Mouse (Mus musculus) cortical plate, adult 2 months (tissue): ENCODE data around the gene Lins1. TPM values are rescaled to one million over a fixed set of nuclear protein-coding genes. Genes with fewer than 3 reads are reported as not detected.
A peak's percentile ranks its signal among the peaks of the same experiment; 100 is the strongest.

Source experiments
- H3K27ac ChIP-seq: fragments of 200-500 bp; 2 replicates; pipeline ENCODE4 v1.5.1; 2012; ENCODE audit warnings: low read length, control low read depth, inconsistent platforms; ENCODE audit not compliant: insufficient read depth
- H3K4me1 ChIP-seq: fragments of 200-500 bp; 2 replicates; pipeline ENCODE4 v1.6.1; 2011; ENCODE audit warnings: low read length; ENCODE audit not compliant: control insufficient read depth, insufficient read depth
- H3K4me3 ChIP-seq: fragments of 200-500 bp; 2 replicates; pipeline ENCODE4 v1.5.1; 2011; ENCODE audit warnings: mild to moderate bottlenecking, low read length, control low read depth; ENCODE audit not compliant: insufficient read depth
- CTCF ChIP-seq: fragments of 200-500 bp; IDR thresholded peaks from 2 replicates; pipeline ENCODE4 v1.5.1; 2011; ENCODE audit warnings: mild to moderate bottlenecking, control low read depth, low read length; ENCODE audit not compliant: insufficient read depth; ENCODE audit errors: extremely low read depth
- POLR2A ChIP-seq: fragments of 200-500 bp; IDR thresholded peaks from 2 replicates; pipeline ENCODE4 v1.6.1; 2011; ENCODE audit warnings: mild to moderate bottlenecking, low read length, control low read depth; ENCODE audit not compliant: insufficient read depth; ENCODE audit errors: extremely low read depth
- polyA plus RNA-seq: library from polyadenylated mRNA; depleted of rRNA; stranded (reverse); fragments of >200 nt; gene quantifications from 2 replicates; pipeline ENCODE4 v1.2.3, GENCODE M21; 2012; rRNA removed

The Lins1 gene
- 10.0 and 10.3 TPM in 2 replicates for polyA plus RNA-seq

DNA sequence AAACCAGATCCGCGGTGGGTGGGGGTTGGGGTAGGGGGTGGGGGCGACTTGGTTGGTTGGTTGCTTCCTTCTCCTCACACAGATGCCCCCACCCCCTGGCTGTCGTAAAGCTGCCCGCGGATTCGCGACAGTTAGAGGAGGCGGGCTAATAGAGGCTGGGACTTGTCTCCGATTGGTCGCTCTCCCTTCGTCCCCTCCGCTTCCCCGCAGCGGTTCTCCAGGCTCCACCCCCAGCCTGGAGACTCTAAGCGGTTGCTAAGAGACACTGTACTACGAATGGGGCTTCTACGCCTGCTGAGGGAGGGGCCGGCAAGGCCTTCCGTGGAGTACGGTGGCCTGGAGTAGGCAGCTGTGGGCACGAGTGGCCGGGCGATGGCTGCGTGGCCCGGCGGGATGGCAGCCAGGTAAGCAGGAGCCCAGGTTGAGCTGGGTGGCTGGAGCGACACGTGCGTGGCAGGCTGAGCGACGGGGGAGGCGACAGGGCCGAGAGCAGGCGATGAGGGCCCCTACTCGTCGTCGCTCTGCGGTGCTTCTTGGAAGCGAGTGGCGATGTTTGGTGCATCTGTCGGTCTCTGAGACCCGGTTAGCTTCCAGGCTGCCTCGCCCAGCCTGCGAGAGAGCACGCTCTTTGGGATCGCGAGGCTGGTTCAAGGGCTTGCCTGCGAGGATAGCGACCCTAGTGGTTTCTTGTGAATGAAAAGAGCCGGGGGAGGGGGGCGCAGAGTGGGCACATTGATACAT, at the start of gene Lins1:
Gene Lins1 (plus strand): TSS at position 270 of the 741 bp plus-strand sequence.
- Histone ChIP-seq H3K4me3 (peak within 1 kb of the TSS; percentile 82), H3K27ac (peak within 1 kb of the TSS; percentile 79), H3K4me1 (peaks cover 3% of the 10 kb centered on the region; the same call in 1 of the 2 replicates)
- TF ChIP-seq CTCF, result no peak
- peak; percentile 66 for TF ChIP-seq POLR2A

DNA sequence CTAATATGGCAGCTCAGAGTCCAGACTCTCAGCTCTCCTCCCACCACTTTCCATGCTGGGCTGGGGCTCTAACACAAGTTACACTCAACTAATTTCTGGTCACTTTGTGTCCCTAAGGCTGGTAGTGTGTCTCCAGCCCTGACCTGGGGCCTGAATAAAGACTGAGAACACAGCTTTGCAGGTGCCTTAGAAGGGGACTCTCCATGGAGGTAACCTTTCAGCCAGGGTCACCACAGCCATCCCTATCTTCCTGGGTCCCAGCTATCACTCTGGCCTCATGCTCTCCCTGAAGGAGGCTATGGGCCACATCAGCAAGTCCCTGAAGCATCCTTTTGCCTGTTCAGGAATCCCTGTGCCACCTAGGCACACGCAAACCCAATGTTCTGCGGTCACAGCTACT, 44.0 kb upstream of the Lins1 start:
- Histone ChIP-seq H3K4me1 (no peaks in the 10 kb centered on the region), H3K4me3 (no peak overlapping the region), H3K27ac (no peak overlapping the region)
- TF ChIP-seq CTCF (no peak), POLR2A (no peak)

DNA sequence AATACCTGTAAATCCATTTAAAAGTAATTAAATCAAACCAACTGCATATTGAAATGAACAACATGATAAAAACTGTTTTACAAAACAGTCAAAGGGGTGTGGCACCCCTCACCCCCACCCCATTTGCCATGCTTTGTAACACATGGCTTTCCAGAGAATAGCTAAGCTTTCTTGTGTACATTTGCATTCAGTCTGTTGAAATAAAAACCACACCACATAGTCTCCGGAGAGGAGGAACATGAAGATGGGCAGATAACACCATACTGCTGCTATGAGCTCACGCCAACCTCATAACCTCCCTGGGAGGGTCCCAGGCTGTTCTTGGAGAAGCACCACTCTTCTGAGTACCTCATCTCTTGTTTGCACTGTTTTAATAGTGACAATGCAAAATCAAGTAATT, 40.5 kb upstream of the Lins1 start:
- Histone ChIP-seq H3K27ac (no peak overlapping the region), H3K4me3 (no peak overlapping the region), H3K4me1 (no peaks in the 10 kb centered on the region)
- TF ChIP-seq POLR2A, result no peak
- TF ChIP-seq CTCF, result no peak

DNA sequence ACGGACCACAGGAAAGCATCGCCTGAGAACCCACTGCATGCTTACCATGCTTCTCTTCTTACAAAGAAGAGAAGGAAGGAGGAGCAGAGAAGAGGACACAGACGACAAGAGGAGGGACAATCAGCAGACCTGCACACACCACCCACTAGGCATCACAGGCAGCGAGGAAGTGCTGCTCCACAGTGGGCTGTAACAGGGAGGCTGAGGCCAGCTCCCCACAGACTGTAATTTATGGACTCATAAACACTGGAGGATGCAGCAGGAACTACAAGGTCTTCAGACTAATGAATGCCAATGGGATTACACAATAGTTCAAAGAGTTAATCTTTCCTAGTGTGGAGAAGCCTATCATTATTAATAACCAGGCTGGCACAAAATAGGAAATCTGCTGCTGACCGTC, 38.8 kb upstream of the Lins1 start:
- no peak overlapping the region for H3K4me3 ChIP-seq
- no peak for TF ChIP-seq CTCF
- H3K27ac ChIP-seq, result no peak overlapping the region
- H3K4me1 ChIP-seq, result no peaks in the 10 kb centered on the region

DNA sequence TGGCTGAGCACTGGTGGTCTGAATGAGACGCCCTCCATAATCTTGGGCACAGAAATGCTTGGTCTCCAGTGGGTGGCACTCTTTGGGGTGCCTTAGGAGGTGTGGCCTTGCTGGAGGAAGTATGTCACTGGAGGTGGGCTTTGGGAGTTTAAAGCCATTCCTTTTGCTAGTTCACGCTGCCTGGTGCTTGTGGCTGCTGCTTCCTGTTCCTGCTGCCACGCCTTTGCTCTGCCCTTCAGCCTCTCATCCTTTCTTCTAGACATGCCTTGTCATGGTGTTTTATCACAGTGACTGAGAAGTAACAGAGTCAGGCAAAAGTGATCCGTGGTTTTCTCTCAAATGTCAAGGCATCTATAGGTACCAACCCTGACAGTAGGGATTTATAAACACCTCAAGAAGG, 37.5 kb upstream of the Lins1 start:
- Histone ChIP-seq H3K4me3 (no peak overlapping the region), H3K4me1 (no peaks in the 10 kb centered on the region)
- TF ChIP-seq CTCF, result no peak
- TF ChIP-seq POLR2A, result no peak

DNA sequence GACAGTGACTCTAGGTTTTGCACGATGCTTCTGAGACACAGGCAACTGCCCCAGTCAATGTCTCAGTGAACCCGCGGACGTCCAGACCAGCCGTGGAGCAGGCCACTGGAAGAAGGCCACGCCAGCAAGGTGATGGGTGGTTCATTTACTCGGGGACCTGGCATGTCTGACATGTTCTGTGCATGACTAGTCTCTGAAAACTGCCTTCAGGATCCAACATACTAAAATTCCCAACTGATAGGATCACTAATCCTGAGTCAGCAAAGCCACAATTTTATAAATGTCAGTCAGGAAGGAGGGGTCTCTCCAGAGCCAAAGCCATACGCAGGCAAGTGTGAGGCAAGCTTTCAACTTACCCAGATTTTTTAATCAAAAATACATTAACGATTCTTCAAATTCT, 36.1 kb upstream of the Lins1 start:
- no peak for TF ChIP-seq POLR2A
- TF ChIP-seq CTCF, result no peak
- H3K27ac ChIP-seq, result no peak overlapping the region
- no peaks in the 10 kb centered on the region for H3K4me1 ChIP-seq
- no peak overlapping the region for H3K4me3 ChIP-seq

More for the DNA sequence above, 37.5 kb upstream of the Lins1 start:
- H3K27ac ChIP-seq, result no peak overlapping the region

DNA sequence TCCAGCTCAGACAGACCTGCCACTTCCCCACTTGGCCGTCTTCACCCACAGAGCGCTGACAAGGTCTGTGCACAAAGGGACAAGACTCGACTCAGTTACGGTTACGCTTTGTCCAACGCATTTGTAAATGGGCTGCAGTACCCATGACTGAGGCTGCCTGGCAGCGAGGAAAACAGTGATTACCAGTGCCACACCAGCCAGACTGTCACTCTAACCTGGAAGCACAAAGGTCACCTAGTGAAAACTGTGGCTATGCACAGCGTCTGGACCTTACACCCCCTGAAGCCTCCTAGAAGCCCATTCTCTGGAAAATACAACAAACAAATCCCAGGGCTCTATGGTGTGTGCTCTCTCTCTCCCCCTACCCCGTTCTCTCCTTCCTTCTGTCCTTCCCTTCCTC, 34.2 kb upstream of the Lins1 start:
- Histone ChIP-seq H3K4me1 (no peaks in the 10 kb centered on the region), H3K4me3 (no peak overlapping the region), H3K27ac (no peak overlapping the region)
- TF ChIP-seq POLR2A (no peak), CTCF (no peak)

DNA sequence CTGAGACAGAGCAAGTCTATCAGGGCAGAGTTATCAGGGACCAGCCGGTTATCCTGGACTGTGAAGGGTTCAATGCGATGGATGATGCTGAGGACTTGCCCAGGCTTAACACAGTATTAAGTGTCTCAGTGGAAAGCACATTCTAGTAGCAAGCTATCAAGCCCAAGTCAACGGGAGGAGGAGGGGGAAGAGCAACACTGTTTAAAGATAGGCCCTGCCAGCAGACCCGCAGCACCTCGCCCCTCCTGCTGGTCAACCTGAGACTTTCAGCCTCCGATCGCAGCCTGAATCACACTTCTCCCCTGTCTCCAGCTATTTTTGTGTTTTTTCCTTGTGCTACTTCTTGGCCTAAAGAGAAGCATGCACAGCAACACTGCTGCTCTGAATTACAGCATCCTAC, 29.4 kb upstream of the Lins1 start:
- H3K4me1 ChIP-seq, result no peaks in the 10 kb centered on the region
- no peak overlapping the region for H3K27ac ChIP-seq
- TF ChIP-seq CTCF (no peak), POLR2A (no peak)
- no peak overlapping the region for H3K4me3 ChIP-seq

DNA sequence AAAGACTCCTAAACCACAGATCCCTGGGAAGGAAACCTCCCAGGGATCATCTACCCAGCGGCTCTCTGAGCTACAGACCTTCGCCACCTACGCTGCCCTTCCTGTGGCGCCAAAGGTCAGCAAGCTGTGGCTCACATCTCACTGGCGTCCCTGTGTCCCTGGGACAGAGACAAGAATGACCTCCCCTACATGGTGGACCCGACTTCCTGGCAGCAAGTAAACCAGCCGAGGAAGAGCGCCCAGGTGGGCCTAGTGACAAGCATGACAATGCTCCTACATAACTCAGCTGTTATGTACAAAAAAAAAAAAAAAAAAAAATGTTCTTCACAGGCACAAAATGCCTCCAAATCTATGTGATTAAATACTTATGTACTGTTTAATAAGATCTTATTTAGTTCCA, 28.7 kb upstream of the Lins1 start:
- Histone ChIP-seq H3K4me1 (no peaks in the 10 kb centered on the region), H3K4me3 (no peak overlapping the region), H3K27ac (no peak overlapping the region)
- TF ChIP-seq CTCF (no peak), POLR2A (no peak)

DNA sequence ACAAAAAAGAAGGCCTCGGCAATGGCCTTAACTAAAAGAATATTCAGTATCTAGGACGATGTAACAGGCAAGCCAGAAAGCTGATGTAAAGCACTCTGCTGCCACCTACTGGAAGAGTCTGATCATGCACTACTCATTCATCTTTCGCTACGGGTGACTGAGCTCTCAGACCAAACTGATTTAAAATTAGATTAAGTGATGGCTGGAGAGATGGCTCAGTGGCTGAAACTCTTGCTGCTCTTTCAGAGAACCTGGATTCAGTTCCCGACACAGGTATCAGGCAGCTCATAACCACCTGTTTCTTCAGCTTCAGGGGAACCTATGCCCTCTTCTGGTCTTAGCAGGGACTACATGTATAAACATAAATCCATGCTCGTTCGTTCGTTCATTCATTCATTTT, 28.1 kb upstream of the Lins1 start:
- TF ChIP-seq POLR2A, result no peak
- peak; percentile 88 for TF ChIP-seq CTCF
- H3K27ac ChIP-seq, result no peak overlapping the region
- no peak overlapping the region; the same call in 1 of the 2 replicates for H3K4me3 ChIP-seq

More for the DNA sequence above, 28.1 kb upstream of the Lins1 start:
- H3K4me1 ChIP-seq, result no peaks in the 10 kb centered on the region
